In genomic region chr13:73872159-73872558, GRCm38 (mm10) we compare ENCODE assay signal across 24 mouse cellular contexts.
"Had no signal": no experiment of that assay in that cellular context is flagged by ENCODE, and none has a peak within 500 bp of the region (broad histone marks: within the 10 kb centered on the region; RNA-seq: fewer than 3 reads in every experiment).

No protein-coding gene starts in this region.

- H3K27ac ChIP-seq: kidney, embryonic 15.5 days; limb, embryonic 12.5 days; limb, embryonic 15.5 days; liver, embryonic 12.5 days; liver, embryonic 15.5 days; lung, embryonic 15.5 days; midbrain, embryonic 10.5 days; neural tube, embryonic 12.5 days; neural tube, embryonic 15.5 days; stomach, embryonic 15.5 days had no signal

- H3K4me1 ChIP-seq: kidney, embryonic 15.5 days; limb, embryonic 15.5 days; liver, embryonic 12.5 days; liver, embryonic 15.5 days; lung, embryonic 15.5 days; megakaryocyte, embryonic 14.5 days; neural tube, embryonic 12.5 days; neural tube, embryonic 15.5 days; stomach, embryonic 15.5 days had no signal

- DNase-seq: kidney, adult 8-10 months; kidney, postnatal 10 days; kidney, postnatal 36 days; layer of hippocampus, postnatal 36 days; lung, adult 18-20 months; lung, postnatal 10 days; lung, postnatal 36 days; midbrain, embryonic 14.5 days; spleen, adult 18-20 months; thymus, adult 2 months; thymus, postnatal 14 days; thymus, postnatal 4 days had no signal

- H3K9ac ChIP-seq: kidney, embryonic 15.5 days; limb, embryonic 12.5 days; limb, embryonic 15.5 days; liver, embryonic 12.5 days; liver, embryonic 15.5 days; lung, embryonic 15.5 days; neural tube, embryonic 12.5 days; neural tube, embryonic 15.5 days; stomach, embryonic 15.5 days had no signal

- H3K4me2 ChIP-seq: kidney, embryonic 15.5 days; limb, embryonic 12.5 days; limb, embryonic 15.5 days; liver, embryonic 12.5 days; liver, embryonic 15.5 days; lung, embryonic 15.5 days; neural tube, embryonic 12.5 days; neural tube, embryonic 15.5 days; stomach, embryonic 15.5 days had no signal

- H3K27me3 ChIP-seq: kidney, embryonic 15.5 days; limb, embryonic 12.5 days; limb, embryonic 15.5 days; liver, embryonic 12.5 days; liver, embryonic 15.5 days; lung, embryonic 15.5 days; neural tube, embryonic 12.5 days; neural tube, embryonic 15.5 days; stomach, embryonic 15.5 days had no signal

- H3K36me3 ChIP-seq: kidney, embryonic 15.5 days; limb, embryonic 12.5 days; limb, embryonic 15.5 days; liver, embryonic 12.5 days; liver, embryonic 15.5 days; lung, embryonic 15.5 days; midbrain, embryonic 10.5 days; neural tube, embryonic 12.5 days; neural tube, embryonic 15.5 days; stomach, embryonic 15.5 days had no signal

- H3K4me3 ChIP-seq: kidney, embryonic 15.5 days; limb, embryonic 12.5 days; limb, embryonic 15.5 days; liver, embryonic 12.5 days; liver, embryonic 15.5 days; lung, embryonic 15.5 days; megakaryocyte, embryonic 14.5 days; midbrain, embryonic 10.5 days; neural tube, embryonic 12.5 days; neural tube, embryonic 15.5 days; stomach, embryonic 15.5 days had no signal

- H3K9me3 ChIP-seq: kidney, embryonic 15.5 days; limb, embryonic 12.5 days; limb, embryonic 15.5 days; liver, embryonic 12.5 days; liver, embryonic 15.5 days; lung, embryonic 15.5 days; megakaryocyte, embryonic 14.5 days; midbrain, embryonic 10.5 days; neural tube, embryonic 12.5 days; neural tube, embryonic 15.5 days; stomach, embryonic 15.5 days had no signal

- ATAC-seq: intestine, postnatal 0 days; liver, embryonic 12.5 days had no signal
